9 mouse cellular contexts compared by ENCODE assay signal in the genomic region with DNA sequence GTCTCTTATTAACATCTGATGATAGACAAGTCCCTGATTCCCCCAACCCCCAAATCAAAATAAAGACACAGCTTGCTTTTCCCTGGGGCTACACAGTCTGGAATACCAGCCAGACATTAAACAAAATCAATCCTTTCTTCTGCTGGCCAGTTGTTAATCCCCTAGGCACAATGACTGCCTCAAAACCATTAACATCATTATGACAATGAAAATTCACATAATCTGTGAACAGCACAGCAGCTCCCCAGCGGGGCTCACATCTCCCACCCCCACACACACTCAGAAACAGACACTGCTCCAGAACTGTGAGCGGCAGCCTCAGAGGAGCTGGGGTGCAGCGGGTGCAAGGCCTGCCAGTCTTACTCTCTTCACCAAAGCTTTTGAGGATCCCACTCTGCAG. TPM values are rescaled to one million over a fixed set of nuclear protein-coding genes. Genes with fewer than 3 reads are reported as not detected.
DNase-seq lines count a peak whose midpoint lies in the region; ATAC-seq and TF ChIP-seq lines count a peak whose summit lies in the region.
"Had no signal": no experiment of that assay in that cellular context is flagged by ENCODE, and none has a peak within 500 bp of the region (broad histone marks: within the 10 kb centered on the region; RNA-seq: fewer than 3 reads in every experiment).

No protein-coding gene starts in this region.

- H3K27ac ChIP-seq in heart, embryonic 12.5 days (ENCODE audit: poor library complexity, severe bottlenecking), result peak overlapping the region; percentile 35
- H3K27ac ChIP-seq in heart, adult 2 months, result no peak overlapping the region
- H3K27ac ChIP-seq in forebrain, embryonic 14.5 days (ENCODE audit: low read depth, low read length), result peak overlapping the region; percentile 59; the same call in 1 of the 2 replicates
- no peak overlapping the region for H3K27ac ChIP-seq in midbrain, embryonic 11.5 days (ENCODE audit: low read depth, low read length)
- H3K27ac ChIP-seq in lung, postnatal 0 days (ENCODE audit: low read length), result no peak overlapping the region

- peaks cover 64% of the 10 kb centered on the region for H3K4me1 ChIP-seq in heart, embryonic 12.5 days (replicated peaks)
- H3K4me1 ChIP-seq in heart, adult 2 months (ENCODE audit: control insufficient read depth, insufficient read depth, low read length), result peaks cover 12% of the 10 kb centered on the region
- peaks cover 30% of the 10 kb centered on the region for H3K4me1 ChIP-seq in forebrain, embryonic 14.5 days (ENCODE audit: control insufficient read depth, insufficient read depth, low read length)
- peaks cover 37% of the 10 kb centered on the region for H3K4me1 ChIP-seq in midbrain, embryonic 11.5 days (ENCODE audit: control insufficient read depth, insufficient read depth, low read length)
- H3K4me1 ChIP-seq in lung, postnatal 0 days (ENCODE audit: insufficient read depth, low read depth, low read length), result peaks cover 14% of the 10 kb centered on the region

- DNase-seq in heart, adult 2 months, result no peak
- DNase-seq in brain, adult 2 months (ENCODE audit: low read depth, low spot score), result peak; percentile 72
- peak; percentile 53 for DNase-seq in forebrain, embryonic 14.5 days (ENCODE audit: low spot score)
- DNase-seq in midbrain, embryonic 11.5 days (ENCODE audit: low spot score, missing footprints), result peak; percentile 86
- no peak for DNase-seq in lung, postnatal 0 days (ENCODE audit: low spot score)
- no peak for DNase-seq in Muller cell, postnatal 12 days (ENCODE audit: inconsistent ontology term)

- ATAC-seq in heart, embryonic 12.5 days (ENCODE audit: insufficient number of reproducible peaks, low FRiP score), result no peak
- ATAC-seq in forebrain, embryonic 14.5 days, result no peak
- ATAC-seq in midbrain, embryonic 11.5 days (ENCODE audit: low FRiP score), result no peak
- no peak for ATAC-seq in monocyte, adult 5-6 weeks (replicated peaks; ENCODE audit: insufficient number of reproducible peaks, low FRiP score, low TSS enrichment, poor library complexity, severe bottlenecking)
- ATAC-seq in lung, postnatal 0 days, result no peak
- ATAC-seq: inflammation-experienced regulatory T-cells, adult 6 months had no signal

- H3K79me2 ChIP-seq in heart, adult 2 months (replicated peaks; ENCODE audit: control insufficient read depth, insufficient read depth, low read length), result peaks cover 4% of the 10 kb centered on the region

- H3K36me3 ChIP-seq in heart, embryonic 12.5 days, result peaks cover 5% of the 10 kb centered on the region; the same call in 1 of the 2 replicates
- peaks cover 14% of the 10 kb centered on the region for H3K36me3 ChIP-seq in heart, adult 2 months (ENCODE audit: control insufficient read depth, insufficient read depth, low read length)
- no peaks in the 10 kb centered on the region for H3K36me3 ChIP-seq in forebrain, embryonic 14.5 days (ENCODE audit: control insufficient read depth, insufficient read depth, low read length)
- no peaks in the 10 kb centered on the region for H3K36me3 ChIP-seq in midbrain, embryonic 11.5 days (ENCODE audit: control insufficient read depth, insufficient read depth, low read length)
- H3K36me3 ChIP-seq in lung, postnatal 0 days (ENCODE audit: insufficient read depth, low read length), result no peaks in the 10 kb centered on the region

- intact Hi-C loops in heart, adult 2 months (cut with DNase I), result loop anchor here (10.0 kb wide), 1 partner anchor 96 kb away; no protein-coding TSS in a partner anchor

- no peak overlapping the region for H3K4me3 ChIP-seq in heart, embryonic 12.5 days
- no peak overlapping the region for H3K4me3 ChIP-seq in heart, adult 2 months
- no peak overlapping the region for H3K4me3 ChIP-seq in forebrain, embryonic 14.5 days (ENCODE audit: low read depth, low read length)
- H3K4me3 ChIP-seq in midbrain, embryonic 11.5 days (ENCODE audit: low read depth, low read length), result no peak overlapping the region
- no peak overlapping the region for H3K4me3 ChIP-seq in lung, postnatal 0 days (ENCODE audit: low read depth, low read length)

- H3K27me3 ChIP-seq in heart, embryonic 12.5 days (replicated peaks), result no peaks in the 10 kb centered on the region
- no peaks in the 10 kb centered on the region for H3K27me3 ChIP-seq in heart, adult 2 months (ENCODE audit: control insufficient read depth, insufficient read depth, low read length)
- H3K27me3 ChIP-seq in forebrain, embryonic 14.5 days (replicated peaks; ENCODE audit: control insufficient read depth, insufficient read depth, low read length), result no peaks in the 10 kb centered on the region
- H3K27me3 ChIP-seq in midbrain, embryonic 11.5 days (ENCODE audit: control insufficient read depth, insufficient read depth, low read length), result peaks cover 2% of the 10 kb centered on the region; the same call in 1 of the 2 replicates
- H3K27me3 ChIP-seq in lung, postnatal 0 days (replicated peaks; ENCODE audit: insufficient read depth, low read length), result no peaks in the 10 kb centered on the region

- no peaks in the 10 kb centered on the region for H3K9me3 ChIP-seq in heart, embryonic 12.5 days (replicated peaks)
- H3K9me3 ChIP-seq in forebrain, embryonic 14.5 days (replicated peaks; ENCODE audit: control insufficient read depth, low read length), result no peaks in the 10 kb centered on the region
- H3K9me3 ChIP-seq in midbrain, embryonic 11.5 days (ENCODE audit: control insufficient read depth, low read length), result no peaks in the 10 kb centered on the region
- H3K9me3 ChIP-seq in lung, postnatal 0 days (ENCODE audit: low read length), result no peaks in the 10 kb centered on the region

- H3K9ac ChIP-seq in heart, embryonic 12.5 days, result peak overlapping the region; percentile 59
- no peak overlapping the region for H3K9ac ChIP-seq in heart, adult 2 months (ENCODE audit: low read depth, low read length)
- peak overlapping the region; percentile 42 for H3K9ac ChIP-seq in forebrain, embryonic 14.5 days (ENCODE audit: low read length)
- no peak overlapping the region for H3K9ac ChIP-seq in midbrain, embryonic 11.5 days (ENCODE audit: low read length)
- no peak overlapping the region for H3K9ac ChIP-seq in lung, postnatal 0 days (replicated peaks; ENCODE audit: low read depth)

- no peak for TF ChIP-seq CTCF in heart, adult 2 months (IDR thresholded peaks at IDR 0.05)
- TF ChIP-seq CTCF in lung, postnatal 0 days (IDR thresholded peaks at IDR 0.05), result no peak

- TF ChIP-seq POLR2A in heart, adult 2 months (IDR thresholded peaks at IDR 0.05; ENCODE audit: insufficient read depth, low read depth, low read length), result no peak

- no peak for TF ChIP-seq EP300 in heart, adult 2 months (IDR thresholded peaks at IDR 0.05; ENCODE audit: insufficient read depth, low read depth, low read length)
- no peak for TF ChIP-seq EP300 in lung, postnatal 0 days (IDR thresholded peaks at IDR 0.05)

- peak overlapping the region; percentile 31 for H3K4me2 ChIP-seq in heart, embryonic 12.5 days
- H3K4me2 ChIP-seq in forebrain, embryonic 14.5 days (ENCODE audit: low read length), result peak overlapping the region; percentile 27
- H3K4me2 ChIP-seq in midbrain, embryonic 11.5 days, result peak overlapping the region; percentile 15; the same call in 1 of the 2 replicates
- H3K4me2 ChIP-seq in lung, postnatal 0 days (replicated peaks; ENCODE audit: low read depth, low read length), result no peak overlapping the region

- 71% methylated on average over 3 of the region's 3 CpGs for WGBS in heart, embryonic 12.5 days
- whole genome bisulfite sequencing in heart, adult 2 months, result 74% methylated on average over 3 of the region's 3 CpGs
- 2% methylated on average over 3 of the region's 3 CpGs for WGBS in forebrain, embryonic 14.5 days
- 30% methylated on average over 3 of the region's 3 CpGs for WGBS in midbrain, embryonic 11.5 days
- WGBS in lung, postnatal 0 days, result 79% methylated on average over 3 of the region's 3 CpGs

RNA-seq across cellular contexts. Expression of gene Ypel2, which starts 3.2 kb away (rescaled TPM):
- polyA plus RNA-seq in heart, embryonic 12.5 days (2016; fragmentation: Nextera tagmentation; extraction: Ambion mirVana), result 24.0 and 25.8 TPM in 2 replicates
- 10 to 100 TPM; 11.6 to 26.3 TPM for total RNA-seq in heart, adult 2 months (2021)
- polyA plus RNA-seq in heart, adult 2 months (2012; rRNA removed), result 7.9 and 12.2 TPM in 2 replicates
- 6.0 and 7.0 TPM in 2 replicates for polyA plus RNA-seq in forebrain, embryonic 14.5 days (2014; fragmentation: Nextera tagmentation; extraction: Ambion mirVana)
- 5.4 and 6.1 TPM in 2 replicates for polyA plus RNA-seq in midbrain, embryonic 11.5 days (2014; fragmentation: Nextera tagmentation; extraction: Ambion mirVana)
- total RNA-seq in monocyte, adult 5-6 weeks (2017), result 4.2 to 10.7 TPM (median 6.5 TPM) in 3 replicates
- 8.5 and 9.5 TPM in 2 replicates for polyA plus RNA-seq in lung, postnatal 0 days (2015; fragmentation: Nextera tagmentation; extraction: Ambion mirVana)

Comparison
In these comparisons a context has a peak if more than half of its experiments do, and no peak if none do; other contexts are left out.
1. H3K27ac ChIP-seq: peak in heart, embryonic 12.5 days (single experiment) and forebrain, embryonic 14.5 days (single experiment); none in heart, adult 2 months (single experiment), midbrain, embryonic 11.5 days (single experiment) and lung, postnatal 0 days (single experiment).
2. H3K9ac ChIP-seq: peak in heart, embryonic 12.5 days (single experiment) and forebrain, embryonic 14.5 days (single experiment); none in heart, adult 2 months (single experiment), midbrain, embryonic 11.5 days (single experiment) and lung, postnatal 0 days (single experiment).
3. DNase-seq: peak in brain, adult 2 months (single experiment), forebrain, embryonic 14.5 days (single experiment) and midbrain, embryonic 11.5 days (single experiment); none in heart, adult 2 months (0 of 2), lung, postnatal 0 days (single experiment) and Muller cell, postnatal 12 days (single experiment).